Mouse (Mus musculus): ENCODE measurements around the gene Ddah2. TPM values are rescaled to one million over a fixed set of nuclear protein-coding genes. Genes with fewer than 3 reads are reported as not detected.

The Ddah2 gene
- polyA plus RNA-seq, 2 experiments = 12.0 to 16.1 TPM

GRCm38 (mm10) chr17:35070556-35071229 lies 11.9 kb downstream of the Ddah2 start:
- H3K27me3 ChIP-seq (ENCODE audit: control insufficient read depth, insufficient read depth, low read length) = peaks cover 22% of the 10 kb centered on the region
- no peak overlapping the region for H3K9ac ChIP-seq (replicated peaks)
- ATAC-seq (ENCODE audit: insufficient read depth) = no peak
- peaks cover 0 to 5% of the 10 kb centered on the region in 2 experiments; a peak in 2 of 4 replicates for H3K4me1 ChIP-seq (replicated peaks; ENCODE audit: control insufficient read depth in 2 of 2, insufficient read depth in 2 of 2, low read length in 1 of 2)
- 46% methylated on average over 6 of the region's 6 CpGs for WGBS (ENCODE audit: insufficient replicate concordance)
- DNase-seq (ENCODE audit: low read depth in 3 of 3, low spot score in 3 of 3) = no peak
- no peak overlapping the region for H3K27ac ChIP-seq
- no peak overlapping the region for H3K4me3 ChIP-seq (ENCODE audit: insufficient read depth in 1 of 2, low read depth in 2 of 2, low read length in 2 of 2)
- no peaks in the 10 kb centered on the region for H3K36me3 ChIP-seq (replicated peaks; ENCODE audit: control insufficient read depth, insufficient read depth, low read depth)
- H3K4me2 ChIP-seq (ENCODE audit: low read depth) = no peak overlapping the region
- no peaks in the 10 kb centered on the region for H3K9me3 ChIP-seq (ENCODE audit: control insufficient read depth, low read length)
- no peak for TF ChIP-seq EP300 (IDR thresholded peaks at IDR 0.05; ENCODE audit: low read depth)
- no peak for TF ChIP-seq CTCF (IDR thresholded peaks at IDR 0.05; ENCODE audit: low read depth)

- Histone ChIP-seq H3K4me3 (ENCODE audit: insufficient read depth in 1 of 2, low read depth in 2 of 2, low read length in 2 of 2) (no peak overlapping the region), H3K36me3 (replicated peaks; ENCODE audit: control insufficient read depth, insufficient read depth, low read depth) (no peaks in the 10 kb centered on the region), H3K4me1 (replicated peaks; ENCODE audit: control insufficient read depth in 2 of 2, insufficient read depth in 2 of 2, low read length in 1 of 2) (0 out of 4 replicates have a peak, but pooled peaks cover 0 to 2% of the 10 kb centered on the region in 2 experiments), H3K27me3 (ENCODE audit: control insufficient read depth, insufficient read depth, low read length) (peaks cover 14% of the 10 kb centered on the region), H3K27ac (no peak overlapping the region), H3K9me3 (ENCODE audit: control insufficient read depth, low read length) (no peaks in the 10 kb centered on the region), H3K9ac (replicated peaks) (no peak overlapping the region), H3K4me2 (ENCODE audit: low read depth) (no peak overlapping the region)
- TF ChIP-seq CTCF (IDR thresholded peaks at IDR 0.05; ENCODE audit: low read depth) (no peak), EP300 (IDR thresholded peaks at IDR 0.05; ENCODE audit: low read depth) (no peak)
- DNase-seq (ENCODE audit: low read depth in 3 of 3, low spot score in 3 of 3) = no peak
- no peak for ATAC-seq (ENCODE audit: insufficient read depth)
- WGBS (ENCODE audit: insufficient replicate concordance) = 76% methylated on average over 9 of the region's 9 CpGs
Measured at GRCm38 (mm10) chr17:35071454-35071853, 12.6 kb downstream of the Ddah2 start.

GRCm38 (mm10) chr17:35074097-35074496 lies 15.3 kb downstream of the Ddah2 start:
- Histone ChIP-seq H3K9me3 (ENCODE audit: control insufficient read depth, low read length) (no peaks in the 10 kb centered on the region), H3K36me3 (replicated peaks; ENCODE audit: control insufficient read depth, insufficient read depth, low read depth) (no peaks in the 10 kb centered on the region), H3K27me3 (ENCODE audit: control insufficient read depth, insufficient read depth, low read length) (no peaks in the 10 kb centered on the region), H3K27ac (no peak overlapping the region), H3K4me3 (ENCODE audit: insufficient read depth in 1 of 2, low read depth in 2 of 2, low read length in 2 of 2) (no peak overlapping the region), H3K4me1 (replicated peaks; ENCODE audit: control insufficient read depth in 2 of 2, insufficient read depth in 2 of 2, low read length in 1 of 2) (peaks cover 0 to 3% of the 10 kb centered on the region in 2 experiments; a peak in 3 of 4 replicates), H3K4me2 (ENCODE audit: low read depth) (no peak overlapping the region), H3K9ac (replicated peaks) (no peak overlapping the region)
- TF ChIP-seq CTCF (IDR thresholded peaks at IDR 0.05; ENCODE audit: low read depth) (no peak), EP300 (IDR thresholded peaks at IDR 0.05; ENCODE audit: low read depth) (no peak)
- 12% methylated on average over 17 of the region's 17 CpGs for WGBS (ENCODE audit: insufficient replicate concordance)
- ATAC-seq (ENCODE audit: insufficient read depth) (no peak), DNase-seq (ENCODE audit: low read depth in 3 of 3, low spot score in 3 of 3) (no peak)

- Histone ChIP-seq H3K4me1 (replicated peaks; ENCODE audit: control insufficient read depth in 2 of 2, insufficient read depth in 2 of 2, low read length in 1 of 2) (peaks cover 12 to 24% of the 10 kb centered on the region in 2 experiments), H3K36me3 (replicated peaks; ENCODE audit: control insufficient read depth, insufficient read depth, low read depth) (no peaks in the 10 kb centered on the region), H3K9me3 (ENCODE audit: control insufficient read depth, low read length) (no peaks in the 10 kb centered on the region), H3K4me3 (ENCODE audit: insufficient read depth in 1 of 2, low read depth in 2 of 2, low read length in 2 of 2) (no peak within 1 kb of the TSS), H3K27ac (no peak within 1 kb of the TSS), H3K9ac (replicated peaks) (no peak within 1 kb of the TSS), H3K27me3 (ENCODE audit: control insufficient read depth, insufficient read depth, low read length) (no peaks in the 10 kb centered on the region), H3K4me2 (ENCODE audit: low read depth) (no peak within 1 kb of the TSS)
- WGBS (ENCODE audit: insufficient replicate concordance) = 46% methylated on average over 10 of the region's 10 CpGs
- ATAC-seq (ENCODE audit: insufficient read depth) = no peak
- no peak for DNase-seq (ENCODE audit: low read depth in 3 of 3, low spot score in 3 of 3)
- TF ChIP-seq CTCF (IDR thresholded peaks at IDR 0.05; ENCODE audit: low read depth) (no peak), EP300 (IDR thresholded peaks at IDR 0.05; ENCODE audit: low read depth) (no peak)
Measured at GRCm38 (mm10) chr17:35076507-35077176, 17.8 kb downstream of the Ddah2 start, which contains the start of gene Ly6g6e. TSS of gene Ly6g6e (plus strand) at chr17:35076902.

DNA sequence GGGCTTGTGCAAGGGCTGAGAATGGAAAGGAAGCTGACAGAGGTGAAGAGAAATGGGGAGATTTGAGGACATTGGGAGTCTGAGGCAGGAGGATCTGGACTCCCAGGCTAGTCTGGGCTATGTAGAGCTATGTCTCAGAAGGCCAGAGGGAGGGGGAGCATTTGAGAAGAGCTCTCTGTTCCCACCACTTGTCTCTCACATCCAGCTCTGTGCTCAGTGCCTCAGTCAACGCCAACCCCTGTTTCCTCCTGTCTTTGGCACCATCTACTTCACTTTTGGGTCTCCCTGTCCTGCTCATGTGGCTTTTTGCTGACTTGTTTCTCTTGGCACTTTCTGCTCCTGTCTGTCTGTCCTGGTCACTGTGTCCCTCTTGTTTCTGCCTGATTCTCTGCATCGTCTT lies 18.4 kb downstream of the Ddah2 start:
- peaks cover 12 to 24% of the 10 kb centered on the region in 2 experiments for H3K4me1 ChIP-seq (replicated peaks; ENCODE audit: control insufficient read depth in 2 of 2, insufficient read depth in 2 of 2, low read length in 1 of 2)
- H3K4me2 ChIP-seq (ENCODE audit: low read depth) = no peak overlapping the region
- ATAC-seq (ENCODE audit: insufficient read depth) (no peak), DNase-seq (ENCODE audit: low read depth in 3 of 3, low spot score in 3 of 3) (no peak)
- 28% methylated on average over 2 of the region's 2 CpGs for WGBS (ENCODE audit: insufficient replicate concordance)
- TF ChIP-seq CTCF (IDR thresholded peaks at IDR 0.05; ENCODE audit: low read depth) (no peak), EP300 (IDR thresholded peaks at IDR 0.05; ENCODE audit: low read depth) (no peak)
- H3K27ac ChIP-seq = no peak overlapping the region
- no peaks in the 10 kb centered on the region for H3K9me3 ChIP-seq (ENCODE audit: control insufficient read depth, low read length)
- no peaks in the 10 kb centered on the region for H3K36me3 ChIP-seq (replicated peaks; ENCODE audit: control insufficient read depth, insufficient read depth, low read depth)
- no peak overlapping the region for H3K9ac ChIP-seq (replicated peaks)
- no peaks in the 10 kb centered on the region for H3K27me3 ChIP-seq (ENCODE audit: control insufficient read depth, insufficient read depth, low read length)
- no peak overlapping the region for H3K4me3 ChIP-seq (ENCODE audit: insufficient read depth in 1 of 2, low read depth in 2 of 2, low read length in 2 of 2)

Measured in liver, embryonic 14.5 days (tissue).